Mouse (Mus musculus): ENCODE measurements around the gene Tubgcp2.

Gene Tubgcp2

DNA sequence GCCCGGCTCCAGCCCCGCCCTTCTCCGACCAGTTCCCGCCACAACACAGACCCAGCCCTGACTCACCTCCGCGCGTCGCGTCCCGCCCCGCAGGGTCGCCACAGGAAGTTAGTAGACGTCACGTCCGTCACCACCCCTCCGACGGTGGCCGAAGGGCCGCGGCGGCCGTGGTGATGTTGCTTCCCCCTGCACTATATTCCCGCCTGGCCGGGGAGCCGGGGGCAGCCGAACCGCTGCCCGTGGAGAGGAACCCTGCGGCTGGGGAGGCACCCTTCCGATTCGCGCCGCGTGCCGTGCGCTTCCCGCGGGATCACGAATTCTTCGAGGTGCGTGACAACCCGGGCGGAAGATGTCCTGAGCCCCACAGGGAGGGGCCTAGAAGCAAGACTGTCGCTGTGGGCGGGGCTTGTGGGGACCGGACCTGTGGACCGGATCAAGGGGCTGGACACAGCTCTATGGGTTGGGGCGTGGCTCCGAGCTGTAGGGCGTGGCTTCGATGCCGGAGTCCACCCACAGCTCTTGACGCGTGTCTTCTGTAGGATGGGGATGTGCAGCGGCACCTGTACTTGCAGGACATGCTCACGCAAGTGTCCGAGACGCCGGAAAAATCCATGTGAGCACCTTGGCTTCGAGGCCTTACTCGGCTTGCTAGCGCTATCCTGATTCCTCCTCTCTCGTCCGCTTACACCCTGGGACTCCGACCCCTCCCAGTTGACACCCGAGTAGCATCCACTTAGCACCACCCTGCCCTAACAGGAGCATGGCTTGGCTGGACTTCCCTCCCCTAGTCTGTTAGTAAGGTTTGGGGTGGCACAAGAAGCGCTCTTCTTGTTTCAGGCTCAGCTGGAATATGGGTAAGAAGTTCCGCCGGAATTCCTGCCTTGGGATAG lies at the start of gene Tubgcp2, which contains the start of gene Zfp511:
Tubgcp2 (minus strand) TSS at position 389 of the 890 bp plus-strand sequence.
Zfp511 (plus strand) TSS at position 111 of the 890 bp plus-strand sequence.
- peak; percentile 92 for DNase-seq (ENCODE audit: low read depth, low spot score)

DNA sequence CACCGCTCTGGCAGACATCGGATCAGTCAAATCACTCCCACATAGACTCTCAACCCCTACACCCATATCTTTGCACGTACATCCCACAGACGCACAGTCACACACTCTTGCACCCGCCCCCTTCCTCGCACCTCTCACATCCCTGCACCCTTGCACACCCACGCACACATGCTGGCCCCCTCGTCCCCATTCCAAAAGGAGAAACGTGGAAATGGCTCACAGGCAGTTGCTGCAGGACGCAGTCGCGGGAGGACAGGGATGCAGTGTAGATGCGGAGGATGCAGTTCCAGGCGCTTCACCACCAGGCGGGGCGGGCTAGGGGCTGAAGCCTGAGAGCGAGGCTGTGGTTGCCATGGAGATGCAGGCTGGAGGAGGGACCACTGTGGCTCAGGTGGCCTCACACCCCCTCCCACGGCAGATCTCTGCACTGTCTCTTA lies 45.8 kb upstream of the Tubgcp2 start, which contains the start of gene Caly:
Caly (minus strand) TSS at position 307 of the 437 bp plus-strand sequence.
- no peak for DNase-seq (ENCODE audit: low read depth, low spot score)

DNA sequence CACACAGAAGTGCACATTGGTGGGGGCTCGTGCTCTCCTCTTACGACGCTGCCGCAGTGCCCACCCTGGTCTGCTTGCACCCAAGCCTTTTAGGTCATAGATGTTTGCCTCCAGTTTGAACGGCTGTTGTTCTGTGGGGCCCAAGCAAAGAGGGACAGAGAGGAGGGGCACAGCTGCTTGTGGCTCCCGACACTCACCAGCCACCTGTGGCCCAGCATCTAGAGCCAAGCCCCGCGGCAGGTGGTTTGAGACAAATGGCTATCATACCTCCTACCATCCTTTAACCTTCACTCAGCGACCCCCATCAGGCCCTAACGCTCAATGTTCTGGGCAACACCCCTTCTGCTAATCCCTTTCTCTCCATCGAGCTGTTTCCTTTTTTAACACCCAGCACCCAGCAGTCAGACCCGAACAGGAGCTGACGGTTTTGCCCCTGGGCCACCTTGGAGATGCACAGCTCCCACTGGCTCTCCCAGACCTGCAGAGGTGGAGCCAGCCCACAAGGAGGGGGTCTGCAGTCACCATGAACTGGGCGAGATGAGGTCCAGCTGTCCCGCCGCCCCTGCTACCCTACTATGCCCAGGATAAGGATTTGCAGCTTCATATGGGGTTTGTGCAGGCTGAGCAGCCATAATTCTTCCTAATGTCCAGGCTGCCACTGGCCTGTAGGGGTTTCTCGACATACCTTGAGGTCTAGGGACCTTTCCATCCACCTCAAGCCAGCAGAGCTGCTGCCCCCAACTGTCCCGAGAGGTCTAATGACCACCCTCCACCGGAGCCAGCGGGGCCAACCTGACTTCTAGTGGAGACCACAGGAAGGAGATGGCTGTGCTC lies 45.2 kb upstream of the Tubgcp2 start:
- no peak for DNase-seq (ENCODE audit: low read depth, low spot score)

DNA sequence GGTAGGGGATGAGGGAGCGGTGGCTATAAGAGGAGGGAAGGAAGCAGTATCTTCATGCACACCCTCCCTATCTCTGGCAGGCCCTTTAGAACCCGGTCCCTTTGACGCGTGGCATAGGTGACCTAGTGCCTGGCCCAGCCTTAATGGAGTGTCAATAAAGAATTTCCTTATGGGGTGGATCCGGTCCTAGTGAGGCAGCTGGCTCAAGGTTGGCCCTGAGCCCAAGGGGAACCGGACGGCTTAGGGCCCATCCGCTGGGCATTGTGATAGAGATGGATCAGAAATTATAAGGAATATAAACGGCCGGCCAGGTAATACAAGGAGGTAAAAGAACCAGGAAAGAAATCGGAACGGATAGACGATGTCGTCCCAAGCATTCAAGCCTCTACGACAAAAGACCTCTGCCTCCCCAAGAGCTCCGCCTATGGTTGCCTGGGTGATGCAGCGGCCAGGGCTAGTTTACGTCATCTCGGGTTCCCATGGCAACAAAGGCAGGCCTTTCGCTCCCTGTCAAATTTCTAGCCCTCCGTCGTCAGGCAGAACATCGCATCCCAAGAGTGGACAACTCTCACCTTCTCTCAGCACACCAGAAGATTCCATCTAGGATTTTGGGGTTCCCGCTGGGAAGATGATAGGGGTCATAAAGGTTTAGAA lies 44.2 kb upstream of the Tubgcp2 start:
- peak; percentile 62 for DNase-seq (ENCODE audit: low read depth, low spot score)

DNA sequence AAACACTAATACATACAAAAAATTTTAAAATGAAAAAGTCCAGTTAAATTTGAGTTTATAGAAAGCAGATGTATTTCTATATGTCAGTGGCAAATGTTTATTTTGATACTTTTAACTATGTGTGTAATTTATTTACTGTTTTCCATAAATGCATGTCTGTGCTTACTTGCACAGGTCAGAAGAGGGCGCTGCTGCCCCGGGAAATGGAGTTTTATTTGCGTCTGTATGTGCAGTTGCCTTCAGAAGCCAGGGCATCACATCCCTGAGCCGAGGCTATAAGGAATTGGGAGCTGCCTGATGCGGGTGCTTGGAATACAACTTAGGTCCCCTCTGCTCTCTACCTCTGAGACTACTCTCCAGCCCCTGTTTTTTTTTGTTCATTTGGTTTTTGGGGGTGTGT lies 42.2 kb upstream of the Tubgcp2 start:
- DNase-seq (ENCODE audit: low read depth, low spot score), result no peak

DNA sequence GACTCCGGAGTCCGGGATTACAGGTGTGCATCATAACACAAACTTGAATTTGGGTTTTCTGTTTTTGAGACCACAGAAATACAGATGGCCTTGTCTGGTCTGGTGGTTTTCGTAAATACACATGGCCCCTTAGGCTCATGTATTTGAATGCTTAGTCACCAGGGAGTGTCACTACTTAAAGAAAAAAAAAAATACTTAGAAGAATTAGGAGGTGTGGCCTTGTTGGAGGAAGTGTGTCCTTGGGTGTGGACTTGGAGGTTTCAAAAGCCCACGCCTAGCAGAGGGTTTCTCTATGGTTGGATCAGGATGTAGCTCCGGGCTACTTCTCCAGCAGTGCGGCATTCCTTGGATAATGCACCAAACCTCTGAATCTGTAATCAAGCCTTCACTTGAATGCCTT lies 41.2 kb upstream of the Tubgcp2 start:
- DNase-seq (ENCODE audit: low read depth, low spot score), result no peak

DNA sequence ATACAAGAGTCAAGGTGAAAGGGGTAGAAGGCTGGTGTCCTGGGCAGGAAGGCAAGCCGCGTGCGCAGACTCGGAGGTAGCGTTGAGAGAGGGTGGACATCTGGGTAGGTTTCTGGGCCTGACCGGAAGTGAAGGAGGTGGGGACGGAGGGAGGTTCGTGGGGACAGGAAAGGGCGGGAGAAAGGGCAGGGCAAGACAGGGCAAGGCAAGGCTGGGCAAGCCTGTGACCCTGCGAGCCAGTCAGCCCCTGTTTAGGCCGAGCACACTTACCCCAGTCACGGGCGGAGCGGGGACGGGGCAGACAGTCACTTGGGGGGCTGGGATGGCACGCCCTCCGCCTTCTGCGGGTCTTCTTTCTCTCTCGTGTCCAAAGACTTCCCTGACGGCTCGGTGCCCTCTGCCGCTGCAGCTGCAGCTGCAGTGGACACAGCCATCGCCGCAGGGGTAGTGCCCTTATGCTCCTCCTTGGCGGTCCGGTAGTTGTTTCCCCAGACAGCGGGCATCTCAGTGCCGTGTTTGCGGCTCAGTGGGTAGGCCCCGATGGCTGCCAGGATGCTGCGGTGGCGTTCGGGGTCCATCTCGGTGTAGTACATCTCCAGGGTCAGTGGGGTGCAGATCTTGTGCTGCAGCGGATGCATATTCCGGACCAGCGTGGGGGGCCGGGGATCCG lies 33.7 kb upstream of the Tubgcp2 start:
- DNase-seq (ENCODE audit: low read depth, low spot score), result no peak

DNA sequence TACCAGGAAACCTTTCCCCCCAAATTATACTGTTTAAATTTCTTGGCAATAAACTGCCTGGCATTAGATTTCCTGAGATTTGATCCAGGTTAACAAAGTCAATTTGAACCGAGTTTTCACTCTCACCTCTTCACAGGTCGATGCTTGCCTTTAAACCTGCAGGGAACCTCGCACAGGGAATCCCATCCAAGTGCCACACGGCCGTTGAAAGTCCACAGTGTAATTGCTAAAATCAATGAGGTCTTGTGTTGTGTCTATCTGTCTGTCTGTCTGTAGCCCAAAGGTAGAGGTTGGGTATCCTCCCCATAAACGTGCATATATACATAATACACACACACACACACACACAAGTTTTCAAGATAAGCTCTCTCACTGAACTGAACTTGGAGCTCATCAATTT lies 30.9 kb upstream of the Tubgcp2 start:
- no peak for DNase-seq (ENCODE audit: low read depth, low spot score)

DNA sequence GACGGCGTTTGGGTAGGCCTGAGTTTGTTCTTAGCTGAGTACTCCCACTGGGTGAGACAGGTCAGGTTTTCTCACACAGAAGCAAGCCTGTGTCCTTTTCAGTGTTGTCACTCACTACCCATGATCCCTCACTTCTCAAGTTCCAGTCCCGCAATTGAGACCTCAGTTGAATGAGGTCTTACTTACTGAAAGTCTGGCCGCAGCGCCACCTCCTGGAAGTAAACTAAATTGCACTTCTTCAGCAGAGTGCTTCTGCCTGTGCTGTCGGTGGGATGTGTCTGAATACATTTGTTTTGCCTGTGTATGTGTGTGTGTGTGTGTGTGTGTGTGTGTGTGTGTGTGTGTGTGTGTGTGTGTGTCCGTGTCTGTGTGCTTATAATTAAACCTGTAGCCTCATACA lies 26.6 kb upstream of the Tubgcp2 start:
- DNase-seq (ENCODE audit: low read depth, low spot score), result no peak

DNA sequence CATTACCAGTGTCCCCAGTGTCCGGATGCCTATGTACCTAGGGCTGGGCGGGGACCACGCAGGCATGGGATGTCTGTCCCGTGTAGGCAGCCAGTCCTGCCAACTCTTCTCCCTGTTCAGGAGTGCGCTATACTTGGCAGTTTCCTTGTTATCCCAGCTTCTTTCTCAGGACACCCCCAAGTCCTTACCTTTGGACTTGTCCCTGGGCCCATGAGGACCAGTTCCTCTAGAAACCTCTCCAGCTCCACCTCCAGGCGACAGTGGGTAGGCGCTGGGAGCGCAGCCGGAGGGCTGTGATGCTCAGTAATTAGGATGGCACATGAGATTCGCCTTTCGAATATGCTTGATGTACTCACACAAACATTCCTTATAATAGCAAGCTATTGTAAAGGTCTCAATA lies 25.8 kb upstream of the Tubgcp2 start:
- no peak for DNase-seq (ENCODE audit: low read depth, low spot score)

DNA sequence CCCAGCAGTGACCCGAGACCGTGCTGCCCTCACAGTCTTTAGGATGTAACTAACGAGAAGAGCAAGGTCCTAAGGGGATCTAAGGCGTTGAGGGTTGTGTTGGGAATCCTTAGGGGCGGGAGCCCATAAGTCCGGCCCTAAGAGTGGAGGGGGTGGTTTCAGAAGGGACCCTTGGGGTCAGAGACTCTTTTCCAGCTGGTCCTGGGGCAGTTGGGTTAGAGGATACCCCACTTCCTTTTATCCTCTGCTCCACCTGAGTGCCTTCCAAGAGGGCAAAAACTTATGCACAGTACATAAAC lies 25.3 kb upstream of the Tubgcp2 start:
- no peak for DNase-seq (ENCODE audit: low read depth, low spot score)

DNA sequence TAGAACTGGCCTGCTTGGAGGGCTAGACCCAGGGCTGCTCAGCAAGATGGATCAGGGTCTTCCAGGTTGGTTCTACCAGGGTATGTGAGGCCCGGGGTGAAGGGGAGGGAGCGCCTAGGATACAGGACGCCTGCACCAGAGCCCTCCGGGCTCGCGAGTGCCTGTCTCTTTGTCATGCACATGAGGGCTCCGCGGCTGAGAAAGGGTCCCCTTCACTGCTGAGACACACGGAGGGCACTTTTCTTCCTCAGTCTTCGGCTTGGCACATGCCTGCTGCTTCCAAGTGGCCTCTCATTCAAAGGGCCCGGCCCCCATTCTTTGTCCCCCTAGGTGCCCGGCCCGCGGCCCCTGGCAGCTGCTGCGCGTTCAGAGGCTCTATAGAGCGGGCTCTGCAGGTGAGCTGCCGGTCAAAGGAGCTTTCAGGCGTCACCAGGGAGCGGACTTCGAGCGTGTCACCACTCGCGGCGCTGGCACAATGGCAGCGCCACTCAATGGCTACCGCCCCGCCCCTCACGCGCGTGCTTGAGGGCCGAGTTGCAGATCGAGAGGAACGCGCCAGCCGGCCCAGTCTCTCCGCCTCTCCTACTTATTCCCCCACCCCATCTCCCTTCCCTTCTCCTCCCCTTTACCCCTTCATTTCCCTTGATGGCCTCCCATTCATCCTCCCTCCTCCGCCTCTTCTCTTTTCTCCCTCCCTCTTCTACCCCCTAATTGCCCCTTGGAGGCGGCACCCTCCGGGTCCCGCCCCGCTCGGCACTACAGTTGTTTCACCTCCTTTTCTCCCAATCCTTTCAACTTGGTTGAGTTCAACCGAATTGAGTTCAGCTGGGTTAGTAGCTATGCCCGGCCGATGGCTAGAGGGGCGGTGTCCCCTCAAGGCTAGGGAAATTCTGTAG lies 24.7 kb upstream of the Tubgcp2 start:
- no peak for DNase-seq (ENCODE audit: low read depth, low spot score)

DNA sequence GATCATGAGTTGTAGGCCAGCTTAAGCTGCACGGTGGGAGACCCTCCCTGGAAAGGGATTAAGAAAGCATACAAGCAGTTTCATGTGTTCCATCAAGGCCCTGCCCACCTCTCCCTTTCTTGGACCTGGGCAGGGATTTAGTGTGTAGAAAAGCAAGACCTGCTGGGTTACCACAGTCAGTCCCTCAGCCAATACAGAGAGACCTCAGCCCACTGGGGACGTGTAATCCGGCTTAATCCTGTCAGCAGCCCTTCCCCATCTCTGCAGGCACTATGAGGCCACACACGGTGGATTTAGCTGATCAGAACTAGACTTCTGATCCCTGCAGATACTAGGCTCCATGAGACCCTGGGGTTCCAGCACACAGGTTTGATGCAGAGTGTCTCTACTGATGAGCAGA lies 23.1 kb upstream of the Tubgcp2 start:
- DNase-seq (ENCODE audit: low read depth, low spot score), result no peak

DNA sequence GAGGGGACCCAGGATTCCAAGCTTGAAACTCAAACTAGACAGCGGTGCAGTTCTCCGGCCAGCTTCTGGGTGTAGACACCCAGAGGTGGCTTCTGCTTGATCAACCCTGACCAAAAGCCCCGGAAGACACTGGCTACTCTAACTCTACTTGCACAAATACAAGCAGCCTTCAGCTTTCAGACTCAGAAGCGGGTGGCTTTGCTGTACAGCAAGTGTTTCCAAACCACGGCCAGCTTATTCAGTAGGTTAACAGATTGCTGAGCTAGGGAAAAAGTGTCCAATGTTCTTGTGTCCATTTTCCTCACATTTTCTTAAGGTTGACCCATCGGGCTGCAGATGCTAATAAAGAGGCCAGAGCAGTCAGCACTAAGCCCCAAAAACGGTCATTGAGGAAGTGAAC lies 22.1 kb upstream of the Tubgcp2 start:
- no peak for DNase-seq (ENCODE audit: low read depth, low spot score)

DNA sequence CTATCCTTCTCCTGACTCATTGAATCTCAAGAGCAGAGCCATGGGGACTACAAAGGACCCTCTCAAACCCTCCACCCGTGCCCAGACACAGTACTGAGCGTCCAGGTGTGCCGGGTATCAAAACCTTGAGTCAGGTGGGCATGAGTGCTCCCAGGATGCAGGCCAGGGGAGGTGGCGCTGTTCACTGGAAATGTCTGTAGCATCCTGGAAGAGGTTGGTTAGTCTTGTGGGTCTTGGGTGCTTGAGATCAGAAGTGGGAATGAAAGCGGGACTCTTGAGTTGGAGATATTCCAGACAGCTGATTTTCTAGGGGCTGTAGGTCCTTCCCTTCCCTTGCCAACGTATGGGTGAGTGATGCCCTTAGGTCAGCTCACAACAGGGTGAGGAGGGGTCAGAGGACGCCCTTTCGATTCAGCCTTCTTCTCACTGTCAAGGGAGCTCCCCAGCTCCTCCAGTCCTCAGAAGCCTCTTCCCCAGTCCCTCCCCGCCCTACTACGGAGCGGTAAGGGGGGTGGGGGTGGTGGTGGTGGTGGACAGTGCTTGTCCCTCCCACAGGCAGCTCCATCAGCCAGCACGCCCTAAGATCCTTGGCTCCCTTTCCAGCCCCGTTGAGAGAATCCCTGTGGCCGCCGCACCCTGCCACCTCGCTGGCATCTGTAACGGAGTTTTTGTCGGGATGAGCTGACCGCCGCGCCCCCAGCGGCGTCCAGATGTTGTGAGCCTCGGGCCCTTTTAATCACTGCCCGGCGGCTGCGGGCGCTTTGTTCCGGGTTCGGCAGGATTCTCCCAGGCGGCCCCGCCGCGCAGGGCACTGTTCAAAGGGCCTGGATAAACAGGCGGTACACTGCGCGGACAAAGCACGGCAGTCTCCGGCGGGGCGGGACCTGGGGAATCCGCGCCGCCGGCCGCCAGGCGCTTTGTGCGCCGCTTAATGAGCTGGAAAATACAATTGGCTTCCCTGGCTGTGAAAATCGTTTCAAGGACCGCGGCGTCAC lies 21.2 kb upstream of the Tubgcp2 start:
- no peak for DNase-seq (ENCODE audit: low read depth, low spot score)

DNA sequence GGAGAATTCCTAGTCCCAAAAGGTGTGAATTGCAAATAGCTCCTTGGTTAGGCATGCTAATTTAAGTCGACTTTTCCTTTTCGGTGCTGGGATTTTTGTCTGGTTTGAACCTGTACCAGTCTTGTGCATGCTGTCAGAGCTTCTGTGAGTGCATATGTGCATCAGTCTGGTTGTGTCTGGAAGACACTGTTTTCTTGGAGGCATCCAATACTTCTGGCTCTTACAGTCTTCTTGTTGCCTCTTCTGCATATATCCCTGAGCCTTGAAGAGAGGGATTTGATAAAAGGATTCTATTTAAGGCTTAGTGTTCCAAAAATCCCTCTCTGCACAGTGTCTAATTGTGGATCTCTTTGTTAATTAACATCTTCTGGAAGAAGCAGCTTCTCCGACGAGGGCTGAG lies 17.7 kb upstream of the Tubgcp2 start:
- DNase-seq (ENCODE audit: low read depth, low spot score), result no peak

DNA sequence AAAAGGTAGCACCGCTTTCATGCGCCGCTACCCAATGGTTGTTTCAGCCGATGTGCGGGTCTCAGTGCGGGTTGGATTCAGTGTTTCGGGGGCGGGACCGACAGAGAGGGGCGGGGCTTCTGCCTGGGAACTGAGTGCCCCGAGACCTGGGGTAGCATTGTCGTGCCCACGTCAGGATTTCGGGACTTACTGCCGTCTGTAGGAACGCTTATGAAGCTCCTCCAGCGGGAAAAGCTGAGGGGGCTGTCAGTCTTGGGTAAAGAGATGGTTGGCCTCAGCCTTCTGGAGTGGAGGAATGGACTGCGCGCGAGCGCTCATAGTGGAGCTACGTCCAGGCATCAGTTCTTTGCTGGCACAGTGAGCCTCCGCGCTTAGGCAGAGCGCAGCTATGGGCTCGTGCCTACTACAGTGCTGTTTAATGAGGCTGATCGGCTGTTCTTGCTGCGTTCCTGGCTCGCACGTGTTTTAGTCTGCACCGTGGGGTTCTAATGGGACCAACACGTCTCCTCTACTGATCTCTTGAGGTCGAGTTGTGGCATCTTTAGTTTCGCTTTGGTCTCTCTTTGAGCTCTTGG lies 12.7 kb upstream of the Tubgcp2 start:
- DNase-seq (ENCODE audit: low read depth, low spot score), result no peak

DNA sequence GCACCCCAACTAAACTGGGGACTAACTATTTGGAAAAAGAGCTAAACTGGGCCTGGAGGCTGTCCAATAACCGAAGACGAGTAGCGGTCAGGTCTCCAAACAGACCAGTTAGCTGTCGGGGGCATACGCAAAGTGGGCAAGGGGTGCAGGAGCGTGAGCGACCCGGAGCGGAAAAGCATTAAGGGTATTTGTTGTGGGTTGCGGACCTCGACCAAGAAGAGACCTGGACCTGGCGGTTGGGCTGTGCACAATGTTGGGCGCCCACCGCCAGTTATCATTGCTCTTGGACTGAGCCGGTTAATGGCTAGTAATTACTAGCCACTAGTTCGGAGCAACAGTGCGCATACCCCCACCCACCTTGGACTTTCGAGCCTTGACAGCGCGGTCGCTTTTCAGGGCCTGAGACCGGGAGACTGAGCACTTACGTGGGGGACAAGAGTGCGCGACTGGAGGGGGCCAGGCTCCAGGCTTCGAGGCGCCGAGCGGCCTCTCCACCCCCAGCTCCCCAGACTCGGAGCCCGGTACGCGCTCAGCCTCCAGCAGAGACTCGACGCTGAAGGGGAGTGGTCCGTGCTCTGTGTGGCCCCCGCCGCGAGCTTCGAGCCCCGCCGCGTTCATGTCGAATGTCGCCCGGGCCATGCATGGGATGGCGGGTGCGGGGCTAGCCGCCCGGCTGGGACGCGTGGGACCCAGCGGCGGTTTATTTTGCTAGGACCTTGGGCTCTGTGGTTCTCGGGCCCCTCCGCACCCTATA lies 12.1 kb upstream of the Tubgcp2 start, which contains the start of gene Msx3:
Msx3 (minus strand) TSS at position 729 of the 754 bp plus-strand sequence.
- DNase-seq (ENCODE audit: low read depth, low spot score), result no peak

All from retina, adult 2 months (tissue).